Mouse (Mus musculus) thymus, adult 2 months (tissue): ENCODE measurements around the gene 5330417H12Rik. TPM values are rescaled to one million over a fixed set of nuclear protein-coding genes. Genes with fewer than 3 reads are reported as not detected.

Experiments
- DNase-seq: peaks from one replicate; pipeline ENCODE4 v3.0.0; 2021
- H3K27ac ChIP-seq: fragments of 200-500 bp; 2 replicates; pipeline ENCODE4 v1.5.1; 2012; ENCODE audit warnings: low read length, control low read depth; ENCODE audit not compliant: control insufficient read depth, insufficient read depth
- H3K27me3 ChIP-seq: fragments of 200-500 bp; 2 replicates; pipeline ENCODE4 v1.6.1; 2012; ENCODE audit warnings: mild to moderate bottlenecking, low read length, moderate library complexity, mixed read lengths; ENCODE audit not compliant: control insufficient read depth, insufficient read depth
- H3K36me3 ChIP-seq: fragments of 200-500 bp; 2 replicates; pipeline ENCODE4 v1.6.1; 2012; ENCODE audit warnings: mild to moderate bottlenecking, low read length, moderate library complexity; ENCODE audit not compliant: control insufficient read depth, insufficient read depth
- H3K4me1 ChIP-seq: fragments of 200-500 bp; replicated peaks from 2 replicates; pipeline ENCODE4 v1.6.1; 2012; ENCODE audit warnings: low read length; ENCODE audit not compliant: control insufficient read depth, insufficient read depth
- H3K4me3 ChIP-seq: fragments of 200-500 bp; 2 replicates; pipeline ENCODE4 v1.5.1; 2012; ENCODE audit warnings: mild to moderate bottlenecking, low read length, control low read depth, moderate library complexity; ENCODE audit not compliant: control insufficient read depth, insufficient read depth
- CTCF ChIP-seq: fragments of 200-500 bp; IDR thresholded peaks from 2 replicates; pipeline ENCODE4 v1.5.1; 2012; ENCODE audit warnings: mild to moderate bottlenecking, control low read depth, low read length, moderate library complexity, borderline replicate concordance; ENCODE audit not compliant: control insufficient read depth, poor library complexity, insufficient read depth; ENCODE audit errors: extremely low read depth
- POLR2A ChIP-seq: fragments of 200-500 bp; IDR thresholded peaks from 2 replicates; pipeline ENCODE4 v1.6.1; 2012; ENCODE audit warnings: mild to moderate bottlenecking, low read length, control low read depth, moderate library complexity; ENCODE audit not compliant: control insufficient read depth, poor library complexity, insufficient read depth; ENCODE audit errors: extremely low read depth
- WGBS: fragments of 180-500 bp; shearing (Covaris S2); methylation state at CpG from one replicate; pipeline ENCODE4 v1.1.7; 2018; 5-methylcytosine and 5-hydroxymethylcytosine counted together
- polyA plus RNA-seq: library from polyadenylated mRNA; depleted of rRNA; stranded (reverse); fragments of >200 nt; gene quantifications from 2 replicates; pipeline ENCODE4 v1.2.3, GENCODE M21; 2012; rRNA removed

Gene 5330417H12Rik
- polyA plus RNA-seq, result not detected in 2 replicates

DNA sequence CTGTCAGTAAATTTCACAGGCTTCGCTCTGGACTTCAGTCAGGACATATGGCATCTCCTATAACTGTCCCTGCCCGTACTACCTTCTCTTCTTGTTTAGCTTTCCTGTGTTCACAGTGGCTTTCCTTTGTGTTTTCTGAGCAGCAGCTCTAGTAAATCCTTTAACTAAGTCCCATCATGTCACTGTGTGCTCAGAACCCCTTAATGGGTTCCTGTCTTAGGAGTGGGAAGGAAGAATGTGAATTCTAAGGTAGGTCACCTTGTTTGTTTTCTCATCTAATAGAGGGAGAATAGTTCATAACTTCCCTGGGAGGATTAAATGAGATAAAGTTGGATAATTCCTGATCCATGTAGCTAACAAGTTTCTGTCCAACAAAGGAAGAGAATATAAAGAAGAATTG lies at the start of gene 5330417H12Rik:
Gene 5330417H12Rik, minus strand, starts transcription at position 101 of the 400 bp plus-strand sequence.
- Histone ChIP-seq H3K4me3 (no peak within 1 kb of the TSS), H3K27ac (no peak within 1 kb of the TSS), H3K27me3 (no peaks in the 10 kb centered on the region), H3K4me1 (no peaks in the 10 kb centered on the region), H3K36me3 (no peaks in the 10 kb centered on the region)
- no peak for DNase-seq
- WGBS, result 89% methylated on average over 2 of the region's 2 CpGs
- no peak for TF ChIP-seq POLR2A
- TF ChIP-seq CTCF, result no peak

DNA sequence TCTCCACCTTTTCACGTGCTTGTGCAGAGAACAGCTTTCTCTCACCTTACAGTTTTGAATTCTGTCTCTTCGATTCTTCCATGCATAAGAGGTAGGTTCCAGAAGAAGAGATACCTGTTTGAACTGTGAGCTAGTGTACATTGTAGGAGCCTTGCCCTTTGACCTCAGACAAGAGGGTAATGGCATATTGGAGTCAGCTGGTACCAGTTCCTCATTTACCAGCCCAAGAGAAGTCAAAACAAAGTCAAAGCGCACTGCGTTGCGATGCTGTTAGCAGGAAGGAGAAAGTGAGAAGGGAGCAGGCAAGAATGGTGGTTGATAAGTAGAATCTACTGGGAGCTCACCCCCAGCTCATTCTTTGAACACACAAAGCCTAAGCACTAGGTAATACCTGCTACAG lies 43.6 kb upstream of the 5330417H12Rik start:
- H3K27me3 ChIP-seq, result no peaks in the 10 kb centered on the region; the same call in 1 of the 2 replicates
- H3K4me3 ChIP-seq, result no peak overlapping the region
- no peak for DNase-seq
- TF ChIP-seq CTCF, result no peak
- no peak for TF ChIP-seq POLR2A
- H3K4me1 ChIP-seq, result peaks cover 21% of the 10 kb centered on the region
- no peak overlapping the region for H3K27ac ChIP-seq
- H3K36me3 ChIP-seq, result no peaks in the 10 kb centered on the region
- WGBS, result 61% methylated on average over 5 of the region's 5 CpGs

DNA sequence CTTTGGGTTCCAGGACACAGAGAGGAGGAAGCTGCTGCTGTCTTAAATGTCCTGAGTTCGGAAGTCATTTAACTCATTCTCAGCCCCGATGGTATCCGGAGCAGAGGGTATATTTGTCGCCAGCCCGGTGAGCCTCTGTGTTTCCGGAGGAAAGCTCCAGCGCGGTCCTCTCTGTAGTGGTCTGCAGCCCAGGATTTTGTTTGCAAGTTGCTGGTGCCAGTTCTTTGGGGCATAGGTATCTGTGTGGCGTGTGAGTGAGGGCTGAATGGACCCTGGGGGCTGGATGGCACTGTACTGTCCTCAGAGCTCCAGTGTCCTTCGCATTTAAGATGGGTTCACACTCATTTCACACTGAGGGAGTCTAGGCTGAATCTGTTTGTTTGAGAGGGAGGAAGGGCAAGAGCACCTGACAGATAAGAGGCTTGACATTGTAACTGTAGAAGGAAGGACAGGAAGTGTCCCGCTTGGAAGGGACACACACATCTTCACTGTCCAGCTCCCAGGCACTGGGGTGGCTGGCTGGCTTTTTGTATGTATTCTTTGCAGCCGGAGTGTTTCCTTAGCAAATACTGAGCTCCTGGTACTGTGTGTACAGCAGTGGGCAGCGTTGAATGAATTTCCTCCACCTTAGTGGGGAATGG lies 41.4 kb upstream of the 5330417H12Rik start:
- Histone ChIP-seq H3K4me3 (no peak overlapping the region), H3K36me3 (no peaks in the 10 kb centered on the region), H3K27me3 (no peaks in the 10 kb centered on the region; the same call in 1 of the 2 replicates), H3K4me1 (peaks cover 21% of the 10 kb centered on the region), H3K27ac (no peak overlapping the region)
- DNase-seq, result no peak
- no peak for TF ChIP-seq CTCF
- TF ChIP-seq POLR2A, result no peak
- WGBS, result 26% methylated on average over 13 of the region's 13 CpGs

DNA sequence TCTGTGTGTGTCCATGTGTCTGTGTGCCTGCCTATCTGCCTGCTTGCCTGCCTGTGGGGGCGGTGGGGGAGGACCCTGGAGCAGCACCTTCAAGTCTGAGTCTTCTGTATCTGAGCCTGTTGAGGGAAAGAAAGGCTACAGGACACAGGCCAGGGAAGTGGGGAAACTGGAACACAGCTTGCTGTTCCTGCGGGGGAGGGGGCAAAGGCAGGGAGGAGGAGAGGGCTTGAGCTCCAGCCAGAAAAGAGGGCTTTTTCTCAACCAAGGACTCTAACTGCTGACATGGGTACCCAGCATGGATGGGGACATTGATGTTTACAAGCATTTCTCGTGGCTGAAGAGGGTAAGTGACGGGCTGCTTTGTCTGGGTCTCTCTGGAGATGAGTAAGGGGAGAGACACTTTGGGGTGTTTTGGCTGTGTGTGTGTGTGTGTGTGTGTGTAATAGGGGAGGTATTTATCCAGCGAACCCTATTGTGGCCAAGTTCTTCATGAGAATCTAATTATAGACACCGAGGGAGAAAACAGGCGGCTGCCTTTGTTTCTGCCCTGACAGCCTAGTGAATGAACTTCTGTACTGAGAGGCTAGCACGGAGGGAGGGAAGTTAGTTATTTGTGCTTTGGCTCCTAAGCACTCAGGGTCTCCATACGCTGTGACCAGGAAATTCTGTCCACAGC lies 40.8 kb upstream of the 5330417H12Rik start:
- Histone ChIP-seq H3K27ac (no peak overlapping the region), H3K27me3 (no peaks in the 10 kb centered on the region; the same call in 1 of the 2 replicates), H3K4me3 (no peak overlapping the region), H3K4me1 (peaks cover 21% of the 10 kb centered on the region), H3K36me3 (no peaks in the 10 kb centered on the region)
- DNase-seq, result no peak
- TF ChIP-seq POLR2A, result no peak
- no peak for TF ChIP-seq CTCF
- 24% methylated on average over 9 of the region's 9 CpGs for WGBS

DNA sequence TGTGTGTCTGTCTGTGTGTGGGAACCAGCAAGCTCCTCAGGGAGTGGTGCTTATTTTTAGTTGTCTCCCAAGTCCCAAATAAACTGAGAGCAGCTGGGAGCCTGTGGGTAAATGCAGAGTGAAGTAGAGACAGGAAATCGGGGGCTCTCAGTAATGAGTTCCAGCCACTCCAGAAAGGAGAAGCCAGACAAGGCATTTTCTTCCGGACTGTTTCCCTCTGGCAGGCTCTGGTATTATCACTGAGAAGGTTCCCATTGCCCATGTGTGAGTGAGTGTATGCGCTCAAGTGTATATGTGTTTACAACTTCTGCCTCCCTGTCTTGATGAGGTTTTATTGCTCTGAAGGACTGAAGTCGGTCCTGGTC lies 40.2 kb upstream of the 5330417H12Rik start:
- Histone ChIP-seq H3K4me3 (no peak overlapping the region), H3K36me3 (no peaks in the 10 kb centered on the region), H3K27me3 (no peaks in the 10 kb centered on the region; the same call in 1 of the 2 replicates), H3K27ac (no peak overlapping the region), H3K4me1 (peaks cover 21% of the 10 kb centered on the region)
- no peak for DNase-seq
- WGBS, result 43% methylated on average over 4 of the region's 4 CpGs
- TF ChIP-seq CTCF (no peak), POLR2A (no peak)

DNA sequence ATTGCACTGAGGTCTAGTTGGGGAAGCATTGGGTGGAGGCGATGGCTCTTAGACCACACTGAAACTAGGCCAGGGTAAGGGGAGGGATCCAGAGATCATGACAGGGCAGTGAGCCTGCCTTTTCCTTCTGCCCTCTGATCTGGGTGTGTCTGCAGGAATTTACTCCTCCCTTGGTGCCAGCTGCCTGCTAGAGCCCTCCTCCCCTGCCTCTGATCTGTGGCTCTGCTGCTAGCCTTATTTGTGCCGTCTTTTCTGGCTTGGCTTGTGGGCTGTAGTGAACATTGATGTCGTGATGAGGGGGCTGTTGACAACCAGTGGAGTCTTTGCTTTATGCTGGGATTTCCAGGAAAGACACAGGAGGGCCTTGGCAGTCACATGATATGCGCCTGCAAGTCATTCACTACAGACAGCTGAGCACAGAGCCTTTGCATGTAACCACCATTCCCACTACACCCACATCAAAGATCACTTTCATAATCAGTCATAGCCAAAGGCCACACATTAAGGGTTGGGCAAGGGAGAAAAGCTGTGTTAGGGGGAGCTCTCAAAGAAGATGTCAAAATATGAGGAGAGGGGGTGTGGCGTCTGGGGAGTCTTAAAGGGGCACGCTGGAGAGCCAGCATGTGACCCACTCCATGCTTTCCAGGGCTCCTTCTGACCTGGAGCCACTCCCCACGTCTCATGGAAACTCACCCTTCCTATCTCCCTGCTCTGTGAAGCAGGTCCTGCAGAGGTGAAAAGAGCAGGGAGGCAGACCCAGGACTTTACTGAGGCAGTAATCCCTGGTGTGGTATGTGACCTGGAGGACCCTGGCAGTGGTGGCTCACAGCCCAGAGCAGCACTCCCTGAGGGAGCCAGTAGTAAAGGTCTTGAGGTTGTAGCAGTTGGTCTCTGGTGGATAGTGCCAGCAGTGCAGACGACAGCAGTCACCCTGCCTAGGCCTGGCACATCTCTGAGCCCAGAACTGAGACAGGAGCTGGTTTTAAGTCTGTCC lies 39.4 kb upstream of the 5330417H12Rik start:
- no peak for TF ChIP-seq POLR2A
- no peak for TF ChIP-seq CTCF
- H3K4me3 ChIP-seq, result no peak overlapping the region
- H3K27me3 ChIP-seq, result no peaks in the 10 kb centered on the region; the same call in 1 of the 2 replicates
- H3K27ac ChIP-seq, result no peak overlapping the region
- DNase-seq, result no peak
- H3K4me1 ChIP-seq, result peaks cover 25% of the 10 kb centered on the region
- WGBS, result 12% methylated on average over 8 of the region's 8 CpGs
- no peaks in the 10 kb centered on the region for H3K36me3 ChIP-seq
